Mouse (Mus musculus) limb, embryonic 14.5 days (tissue): ENCODE measurements around the gene Tgfbr2. TPM values are rescaled to one million over a fixed set of nuclear protein-coding genes. Genes with fewer than 3 reads are reported as not detected.
"Not testable (repeated sequence)": the region's sequence is repeated elsewhere in the genome, so short reads cannot be mapped to it uniquely, and the experiment has no call there.

ENCODE experiments used
- ATAC-seq: fragments of 200-750 bp; cut with Nextera tagmentation; 2 replicates; pipeline ENCODE4 v1.8.0; 2017; ENCODE audit warnings: low read depth, moderate number of reproducible peaks, moderate TSS enrichment; ENCODE audit not compliant: low FRiP score
- DNase-seq: peaks from one replicate; pipeline ENCODE4 v3.0.0-alpha.2; 2015; ENCODE audit warnings: low spot score
- H3K27ac ChIP-seq: fragments of 300-500 bp; sonication (generic); replicated peaks from 2 replicates; pipeline ENCODE4 v1.5.1; 2014; ENCODE audit warnings: low read depth, mild to moderate bottlenecking, low read length, moderate library complexity, mixed read lengths
- H3K27me3 ChIP-seq: fragments of 300-500 bp; sonication (generic); 2 replicates; pipeline ENCODE4 v1.6.1; 2014; ENCODE audit warnings: low read length, mixed read lengths; ENCODE audit not compliant: control insufficient read depth, insufficient read depth
- H3K36me3 ChIP-seq: fragments of 300-500 bp; sonication (generic); 2 replicates; pipeline ENCODE4 v1.6.1; 2014; ENCODE audit warnings: mild to moderate bottlenecking, low read length, moderate library complexity, mixed read lengths; ENCODE audit not compliant: control insufficient read depth, insufficient read depth
- H3K4me1 ChIP-seq: fragments of 300-500 bp; sonication (generic); 2 replicates; pipeline ENCODE4 v1.6.1; 2014; ENCODE audit warnings: antibody characterized with exemption, low read length, mixed read lengths; ENCODE audit not compliant: control insufficient read depth, insufficient read depth
- H3K4me2 ChIP-seq: fragments of 300-500 bp; sonication (generic); replicated peaks from 2 replicates; pipeline ENCODE4 v1.6.1; 2014; ENCODE audit warnings: low read depth, mild to moderate bottlenecking, low read length, moderate library complexity; ENCODE audit not compliant: severe bottlenecking
- H3K4me3 ChIP-seq: fragments of 300-500 bp; sonication (generic); replicated peaks from 2 replicates; pipeline ENCODE4 v1.5.1; 2014; ENCODE audit warnings: low read length
- H3K9ac ChIP-seq: fragments of 300-500 bp; sonication (generic); 2 replicates; pipeline ENCODE4 v1.6.1; 2014; ENCODE audit warnings: mild to moderate bottlenecking, low read depth, low read length, moderate library complexity; ENCODE audit not compliant: severe bottlenecking
- H3K9me3 ChIP-seq: fragments of 300-500 bp; sonication (generic); 2 replicates; pipeline ENCODE4 v1.6.1; 2016; ENCODE audit warnings: low read length; ENCODE audit not compliant: control insufficient read depth
- POLR2A ChIP-seq: fragments of 200-500 bp; IDR thresholded peaks from 2 replicates; pipeline ENCODE4 v1.8.0; 2012; ENCODE audit warnings: inconsistent platforms, mild to moderate bottlenecking, moderate library complexity, borderline replicate concordance; ENCODE audit not compliant: insufficient read depth, insufficient read length; ENCODE audit errors: extremely low read depth
- WGBS: fragments of 180-500 bp; shearing (Covaris S2); extraction: QIAGEN DNeasy Blood & Tissue Kit; methylation state at CpG from one replicate; pipeline ENCODE4 v1.1.7; 2014; 5-methylcytosine and 5-hydroxymethylcytosine counted together
- polyA plus RNA-seq, 2 experiments: library from polyadenylated mRNA; depleted of rRNA in 1 of 2; stranded (reverse) in 1 of 2; unstranded in 1 of 2; fragments of >200 nt; fragmentation: Nextera tagmentation in 1 of 2; extraction: Ambion mirVana in 1 of 2; gene quantifications; 2 replicates each; pipeline versions ENCODE4 v1.2.1 to v1.2.3; 2012 to 2014

Tgfbr2 gene
- polyA plus RNA-seq, 2 experiments, result 58.8 to 67.2 TPM

GRCm38 (mm10) chr9:116081781-116082180 lies 93.4 kb downstream of the Tgfbr2 start:
- Histone ChIP-seq H3K4me3 (no peak overlapping the region), H3K36me3 (no peaks in the 10 kb centered on the region), H3K4me2 (no peak overlapping the region), H3K27me3 (no peaks in the 10 kb centered on the region), H3K9ac (no peak overlapping the region), H3K9me3 (no peaks in the 10 kb centered on the region), H3K4me1 (no peaks in the 10 kb centered on the region), H3K27ac (no peak overlapping the region)
- DNase-seq (no peak), ATAC-seq (no peak)
- TF ChIP-seq POLR2A, result no peak
- WGBS, result 74% methylated on average over 4 of the region's 4 CpGs

- Histone ChIP-seq H3K36me3 (no peaks in the 10 kb centered on the region), H3K4me2 (no peak overlapping the region), H3K27ac (no peak overlapping the region), H3K9me3 (no peaks in the 10 kb centered on the region), H3K4me1 (no peaks in the 10 kb centered on the region), H3K4me3 (no peak overlapping the region), H3K9ac (no peak overlapping the region), H3K27me3 (no peaks in the 10 kb centered on the region)
- no peak for ATAC-seq
- no peak for TF ChIP-seq POLR2A
- WGBS, result 96% methylated on average over 2 of the region's 2 CpGs
- DNase-seq, result no peak
These were observed 97.7 kb downstream of the Tgfbr2 start for GRCm38 (mm10) chr9:116077419-116077818.

GRCm38 (mm10) chr9:116076946-116077345 lies 98.2 kb downstream of the Tgfbr2 start:
- no peak overlapping the region for H3K9ac ChIP-seq
- no peak overlapping the region for H3K27ac ChIP-seq
- H3K36me3 ChIP-seq, result no peaks in the 10 kb centered on the region
- no peaks in the 10 kb centered on the region for H3K9me3 ChIP-seq
- no peak overlapping the region for H3K4me3 ChIP-seq
- DNase-seq, result no peak
- no peak overlapping the region for H3K4me2 ChIP-seq
- ATAC-seq, result no peak
- no peaks in the 10 kb centered on the region for H3K27me3 ChIP-seq
- TF ChIP-seq POLR2A, result no peak
- WGBS, result 56% methylated on average over 2 of the region's 2 CpGs
- no peaks in the 10 kb centered on the region for H3K4me1 ChIP-seq

GRCm38 (mm10) chr9:116076163-116076562 lies 99.0 kb downstream of the Tgfbr2 start:
- H3K9me3 ChIP-seq, result no peaks in the 10 kb centered on the region
- H3K36me3 ChIP-seq, result no peaks in the 10 kb centered on the region
- TF ChIP-seq POLR2A, result no peak
- no peak overlapping the region for H3K27ac ChIP-seq
- H3K27me3 ChIP-seq, result no peaks in the 10 kb centered on the region
- DNase-seq (no peak), ATAC-seq (no peak)
- no peak overlapping the region for H3K4me2 ChIP-seq
- H3K4me1 ChIP-seq, result 0 out of 2 replicates have a peak, but pooled peaks cover 2% of the 10 kb centered on the region
- 80% methylated on average over 4 of the region's 4 CpGs for WGBS
- no peak overlapping the region for H3K4me3 ChIP-seq
- H3K9ac ChIP-seq, result no peak overlapping the region

GRCm38 (mm10) chr9:116071561-116071960 lies 103.6 kb downstream of the Tgfbr2 start:
- not testable (repeated sequence) for H3K27me3 ChIP-seq, H3K9ac ChIP-seq, H3K36me3 ChIP-seq, H3K4me3 ChIP-seq, H3K9me3 ChIP-seq, ATAC-seq, H3K4me1 ChIP-seq, DNase-seq, H3K4me2 ChIP-seq, H3K27ac ChIP-seq
- WGBS, result 85% methylated on average over 1 of the region's 1 CpGs

- Histone ChIP-seq H3K4me1 (no peaks in the 10 kb centered on the region), H3K4me3 (no peak overlapping the region), H3K9ac (no peak overlapping the region), H3K4me2 (no peak overlapping the region), H3K36me3 (no peaks in the 10 kb centered on the region), H3K27me3 (no peaks in the 10 kb centered on the region), H3K9me3 (no peaks in the 10 kb centered on the region), H3K27ac (no peak overlapping the region)
- WGBS, result 92% methylated on average over 17 of the region's 17 CpGs
- no peak for DNase-seq
- no peak for TF ChIP-seq POLR2A
- no peak for ATAC-seq
These were observed 110.4 kb downstream of the Tgfbr2 start for GRCm38 (mm10) chr9:116064774-116065173.
